Mouse (Mus musculus): ENCODE measurements at regions not wholly inside any gene's neighbourhood (a gene's known extent, or its start where the extent isn't known, plus 50 kb on each side); places are given as distances from the start of the nearest gene placed in this dataset.

DNA sequence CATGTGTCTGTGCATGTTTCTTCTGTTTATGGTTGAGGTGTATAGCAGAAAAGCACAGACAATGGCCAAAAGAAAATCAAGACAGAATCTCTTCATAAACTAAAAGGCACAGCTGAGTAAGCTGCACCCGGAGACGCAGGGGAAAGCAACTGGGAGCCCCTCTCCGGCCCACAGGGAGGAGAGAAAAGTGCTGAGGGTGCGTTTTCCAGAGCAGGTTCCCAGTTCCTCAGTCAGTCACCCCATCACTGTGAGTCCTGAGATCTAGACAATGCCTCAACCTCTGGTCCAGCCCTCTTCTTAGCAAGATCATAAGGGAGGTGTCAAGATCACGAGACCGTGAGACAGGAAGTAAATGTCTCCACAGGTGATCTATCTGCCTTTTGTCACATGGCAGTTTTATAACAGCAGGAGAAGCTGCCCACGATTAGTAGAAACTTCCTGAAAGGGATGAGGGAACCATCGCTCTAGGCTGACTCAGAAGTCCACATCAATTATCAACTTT is 110.7 kb downstream of the Tmem17 start:
- Histone ChIP-seq H3K36me3 (ENCODE audit: control insufficient read depth, insufficient read depth, low read length, poor library complexity, severe bottlenecking) (no peaks in the 10 kb centered on the region), H3K27ac (ENCODE audit: insufficient read depth, low read depth, low read length, poor library complexity, severe bottlenecking) (peak overlapping the region; percentile 29; the same call in 1 of the 2 replicates), H3K4me1 (ENCODE audit: control insufficient read depth in 2 of 2, insufficient read depth in 2 of 2, low read length in 2 of 2, poor library complexity in 1 of 2) (peaks cover 8 to 29% of the 10 kb centered on the region in 2 experiments), H3K4me3 (ENCODE audit: insufficient read depth in 1 of 2, low read depth in 1 of 2, low read length in 2 of 2, poor library complexity in 1 of 2, severe bottlenecking in 1 of 2) (no peak overlapping the region), H3K9me3 (ENCODE audit: control insufficient read depth, insufficient read depth, low read depth, low read length) (no peaks in the 10 kb centered on the region), H3K9ac (ENCODE audit: insufficient read depth, low read depth, low read length, poor library complexity, severe bottlenecking) (no peak overlapping the region; the same call in 1 of the 2 replicates)
- in situ Hi-C loops (cut with MboI; ENCODE audit: low sequenced_read_pairs in 2 of 2, unreplicated experiment in 2 of 2), result no loop called here
- no peak for DNase-seq (ENCODE audit: low read depth, low spot score)
- TF ChIP-seq CHD2 (IDR thresholded peaks at IDR 0.05; ENCODE audit: low read depth, low read length) (no peak), MAFK (IDR thresholded peaks at IDR 0.05; ENCODE audit: insufficient read depth, low read depth, low read length) (peak; percentile 95)

- Histone ChIP-seq H3K9ac (ENCODE audit: insufficient read depth, low read depth, low read length, poor library complexity, severe bottlenecking) (no peak overlapping the region), H3K4me3 (ENCODE audit: insufficient read depth in 1 of 2, low read depth in 1 of 2, low read length in 2 of 2, poor library complexity in 1 of 2, severe bottlenecking in 1 of 2) (no peak overlapping the region), H3K4me1 (ENCODE audit: control insufficient read depth in 2 of 2, insufficient read depth in 2 of 2, low read length in 2 of 2, poor library complexity in 1 of 2) (peaks cover 9 to 33% of the 10 kb centered on the region in 2 experiments; a peak in 3 of 4 replicates), H3K36me3 (ENCODE audit: control insufficient read depth, insufficient read depth, low read length, poor library complexity, severe bottlenecking) (no peaks in the 10 kb centered on the region), H3K9me3 (ENCODE audit: control insufficient read depth, insufficient read depth, low read depth, low read length) (no peaks in the 10 kb centered on the region), H3K27ac (ENCODE audit: insufficient read depth, low read depth, low read length, poor library complexity, severe bottlenecking) (no peak overlapping the region)
- DNase-seq (ENCODE audit: low read depth, low spot score), result no peak
- in situ Hi-C loops (cut with MboI; ENCODE audit: low sequenced_read_pairs in 2 of 2, unreplicated experiment in 2 of 2), result no loop called here
- TF ChIP-seq ZNF384 (IDR thresholded peaks at IDR 0.05; ENCODE audit: low read depth, low read length), result no peak
- TF ChIP-seq ZC3H11A (IDR thresholded peaks at IDR 0.05; ENCODE audit: borderline replicate concordance, low read depth, low read length), result no peak
- TF ChIP-seq HCFC1 (IDR thresholded peaks at IDR 0.05; ENCODE audit: borderline replicate concordance, insufficient read depth, low read length), result no peak
- no peak for TF ChIP-seq MAFK (IDR thresholded peaks at IDR 0.05; ENCODE audit: insufficient read depth, low read depth, low read length)
- no peak for TF ChIP-seq CHD2 (IDR thresholded peaks at IDR 0.05; ENCODE audit: low read depth, low read length)
Measured at GRCm38 (mm10) chr11:22626407-22626806, 114.5 kb downstream of the Tmem17 start.

DNA sequence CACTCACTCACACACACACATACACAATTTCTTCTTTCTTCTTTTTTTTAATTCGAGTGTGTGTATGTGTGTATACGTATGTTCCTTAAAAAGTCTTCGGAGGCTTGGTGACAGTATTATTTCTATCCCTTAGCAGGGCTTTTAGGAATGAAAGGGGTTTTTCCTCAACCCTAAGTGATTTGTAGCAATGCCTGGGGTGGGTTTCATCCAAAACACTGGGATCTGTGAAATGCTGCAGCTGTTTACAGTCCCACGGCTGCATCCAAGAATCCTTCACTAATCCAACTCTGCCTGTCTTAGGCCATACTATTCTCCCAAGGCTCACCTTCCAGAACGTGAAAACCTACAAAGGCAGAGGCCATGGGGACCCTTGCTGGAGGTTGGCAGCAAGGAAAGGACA is 116.6 kb downstream of the Tmem17 start:
- no peak for DNase-seq (ENCODE audit: low read depth, low spot score)
- TF ChIP-seq ZC3H11A (IDR thresholded peaks at IDR 0.05; ENCODE audit: borderline replicate concordance, low read depth, low read length) (no peak), ZNF384 (IDR thresholded peaks at IDR 0.05; ENCODE audit: low read depth, low read length) (no peak), CHD2 (IDR thresholded peaks at IDR 0.05; ENCODE audit: low read depth, low read length) (no peak), MAFK (IDR thresholded peaks at IDR 0.05; ENCODE audit: insufficient read depth, low read depth, low read length) (no peak), HCFC1 (IDR thresholded peaks at IDR 0.05; ENCODE audit: borderline replicate concordance, insufficient read depth, low read length) (no peak)
- 0 out of 2 replicates have a peak overlapping the region, but pooled peaks have one; percentile 34 for H3K27ac ChIP-seq (ENCODE audit: insufficient read depth, low read depth, low read length, poor library complexity, severe bottlenecking)
- no peak overlapping the region for H3K4me3 ChIP-seq (ENCODE audit: insufficient read depth in 1 of 2, low read depth in 1 of 2, low read length in 2 of 2, poor library complexity in 1 of 2, severe bottlenecking in 1 of 2)
- no peaks in the 10 kb centered on the region for H3K9me3 ChIP-seq (ENCODE audit: control insufficient read depth, insufficient read depth, low read depth, low read length)
- in situ Hi-C loops (cut with MboI; ENCODE audit: low sequenced_read_pairs in 2 of 2, unreplicated experiment in 2 of 2), result no loop called here
- H3K4me1 ChIP-seq (ENCODE audit: control insufficient read depth in 2 of 2, insufficient read depth in 2 of 2, low read length in 2 of 2, poor library complexity in 1 of 2), result peaks cover 5 to 17% of the 10 kb centered on the region in 2 experiments; a peak in 2 of 4 replicates
- H3K9ac ChIP-seq (ENCODE audit: insufficient read depth, low read depth, low read length, poor library complexity, severe bottlenecking), result peak overlapping the region; percentile 1; the same call in 1 of the 2 replicates
- no peaks in the 10 kb centered on the region for H3K36me3 ChIP-seq (ENCODE audit: control insufficient read depth, insufficient read depth, low read length, poor library complexity, severe bottlenecking)

- Histone ChIP-seq H3K4me3 (ENCODE audit: insufficient read depth in 1 of 2, low read depth in 1 of 2, low read length in 2 of 2, poor library complexity in 1 of 2, severe bottlenecking in 1 of 2) (no peak overlapping the region), H3K9ac (ENCODE audit: insufficient read depth, low read depth, low read length, poor library complexity, severe bottlenecking) (peak overlapping the region; percentile 1; the same call in 1 of the 2 replicates), H3K4me1 (ENCODE audit: control insufficient read depth in 2 of 2, insufficient read depth in 2 of 2, low read length in 2 of 2, poor library complexity in 1 of 2) (peaks cover 5 to 17% of the 10 kb centered on the region in 2 experiments; a peak in 2 of 4 replicates), H3K9me3 (ENCODE audit: control insufficient read depth, insufficient read depth, low read depth, low read length) (no peaks in the 10 kb centered on the region), H3K36me3 (ENCODE audit: control insufficient read depth, insufficient read depth, low read length, poor library complexity, severe bottlenecking) (no peaks in the 10 kb centered on the region), H3K27ac (ENCODE audit: insufficient read depth, low read depth, low read length, poor library complexity, severe bottlenecking) (peak overlapping the region; percentile 34; the same call in 1 of the 2 replicates)
- no peak for TF ChIP-seq MAFK (IDR thresholded peaks at IDR 0.05; ENCODE audit: insufficient read depth, low read depth, low read length)
- TF ChIP-seq ZC3H11A (IDR thresholded peaks at IDR 0.05; ENCODE audit: borderline replicate concordance, low read depth, low read length), result no peak
- TF ChIP-seq ZNF384 (IDR thresholded peaks at IDR 0.05; ENCODE audit: low read depth, low read length), result no peak
- no peak for TF ChIP-seq HCFC1 (IDR thresholded peaks at IDR 0.05; ENCODE audit: borderline replicate concordance, insufficient read depth, low read length)
- no peak for TF ChIP-seq CHD2 (IDR thresholded peaks at IDR 0.05; ENCODE audit: low read depth, low read length)
- in situ Hi-C loops (cut with MboI; ENCODE audit: low sequenced_read_pairs in 2 of 2, unreplicated experiment in 2 of 2), result no loop called here
- no peak for DNase-seq (ENCODE audit: low read depth, low spot score)
Measured at GRCm38 (mm10) chr11:22628979-22629378, 117.1 kb downstream of the Tmem17 start.

Measured in ES-E14 (cell line).